Mouse (Mus musculus) midbrain, postnatal 0 days (tissue): ENCODE measurements around the gene Sh3kbp1. TPM values are rescaled to one million over a fixed set of nuclear protein-coding genes. Genes with fewer than 3 reads are reported as not detected.
A peak's percentile ranks its signal among the peaks of the same experiment; 100 is the strongest.

Source experiments
- ATAC-seq: fragments of 200-750 bp; cut with Nextera tagmentation; 2 replicates; pipeline ENCODE4 v1.8.0; 2017; ENCODE audit warnings: moderate number of reproducible peaks, mild to moderate bottlenecking, moderate TSS enrichment, moderate library complexity; ENCODE audit not compliant: low FRiP score
- DNase-seq: peaks from one replicate; pipeline ENCODE4 v3.0.0-alpha.2; 2015; ENCODE audit warnings: low spot score
- H3K27ac ChIP-seq: fragments of 300-500 bp; sonication (generic); 2 replicates; pipeline ENCODE4 v1.5.1; 2014; ENCODE audit warnings: low read depth, mild to moderate bottlenecking, low read length, mixed read lengths
- H3K27me3 ChIP-seq: fragments of 300-500 bp; sonication (generic); 2 replicates; pipeline ENCODE4 v1.6.1; 2014; ENCODE audit warnings: low read length, control low read depth, mixed read lengths; ENCODE audit not compliant: insufficient read depth
- H3K36me3 ChIP-seq: fragments of 300-500 bp; sonication (generic); 2 replicates; pipeline ENCODE4 v1.6.1; 2014; ENCODE audit warnings: low read length, control low read depth, mixed read lengths; ENCODE audit not compliant: insufficient read depth
- H3K4me1 ChIP-seq: fragments of 300-500 bp; sonication (generic); 2 replicates; pipeline ENCODE4 v1.6.1; 2014; ENCODE audit warnings: mild to moderate bottlenecking, control low read depth, antibody characterized with exemption, low read length, mixed read lengths; ENCODE audit not compliant: insufficient read depth
- H3K4me2 ChIP-seq: fragments of 300-500 bp; sonication (generic); 2 replicates; pipeline ENCODE4 v1.6.1; 2014; ENCODE audit warnings: low read depth, mild to moderate bottlenecking, low read length, mixed read lengths; ENCODE audit not compliant: poor library complexity, severe bottlenecking
- H3K4me3 ChIP-seq: fragments of 300-500 bp; sonication (generic); 2 replicates; pipeline ENCODE4 v1.5.1; 2014; ENCODE audit warnings: low read depth, mild to moderate bottlenecking, low read length, moderate library complexity
- H3K9ac ChIP-seq: fragments of 300-500 bp; sonication (generic); replicated peaks from 2 replicates; pipeline ENCODE4 v1.6.1; 2014; ENCODE audit warnings: mild to moderate bottlenecking, low read length, moderate library complexity, mixed read lengths; ENCODE audit not compliant: poor library complexity, severe bottlenecking
- H3K9me3 ChIP-seq: fragments of 300-500 bp; sonication (generic); 2 replicates; pipeline ENCODE4 v1.6.1; 2016; ENCODE audit warnings: low read length, control low read depth
- CTCF ChIP-seq: IDR thresholded peaks from 2 replicates; pipeline ENCODE4 v1.5.1; 2016; ENCODE audit warnings: antibody characterized with exemption, mild to moderate bottlenecking
- WGBS: fragments of 180-500 bp; shearing (Covaris S2); extraction: QIAGEN DNeasy Blood & Tissue Kit; methylation state at CpG from one replicate; pipeline ENCODE4 v1.1.7; 2014; 5-methylcytosine and 5-hydroxymethylcytosine counted together
- polyA plus RNA-seq: library from polyadenylated mRNA; unstranded; fragments of >200 nt; fragmentation: Nextera tagmentation; extraction: Ambion mirVana; gene quantifications from 2 replicates; pipeline ENCODE4 v1.2.1, GENCODE M21; 2015
- total RNA-seq: library from RNA; depleted of rRNA; stranded (reverse); fragments of >200 nt; gene quantifications from 2 replicates; pipeline ENCODE4 v1.2.3, GENCODE M21; 2014

Gene Sh3kbp1
- total and polyA plus RNA-seq, 2 experiments from 2014 or later: 41.9 to 42.4 TPM

- no peaks in the 10 kb centered on the region for H3K9me3 ChIP-seq
- no peak for ATAC-seq
- H3K27ac ChIP-seq: no peak overlapping the region
- H3K9ac ChIP-seq: no peak overlapping the region
- peak; percentile 2 for DNase-seq
- no peak for TF ChIP-seq CTCF
- H3K4me1 ChIP-seq: no peaks in the 10 kb centered on the region
- H3K4me2 ChIP-seq: no peak overlapping the region
- H3K4me3 ChIP-seq: no peak overlapping the region
- WGBS: 45% methylated on average over 6 of the region's 6 CpGs
- H3K36me3 ChIP-seq: no peaks in the 10 kb centered on the region
- H3K27me3 ChIP-seq: no peaks in the 10 kb centered on the region
Measured at GRCm38 (mm10) chrX:159735513-159736099, 108.5 kb downstream of the Sh3kbp1 start.

GRCm38 (mm10) chrX:159737344-159737743 is 110.3 kb downstream of the Sh3kbp1 start:
- no peak overlapping the region for H3K4me2 ChIP-seq
- 83% methylated on average over 1 of the region's 1 CpGs for WGBS
- no peak overlapping the region for H3K9ac ChIP-seq
- no peak for TF ChIP-seq CTCF
- DNase-seq (no peak), ATAC-seq (no peak)
- no peaks in the 10 kb centered on the region for H3K36me3 ChIP-seq
- no peak overlapping the region for H3K4me3 ChIP-seq
- H3K4me1 ChIP-seq: no peaks in the 10 kb centered on the region
- H3K27ac ChIP-seq: no peak overlapping the region
- H3K27me3 ChIP-seq: no peaks in the 10 kb centered on the region
- H3K9me3 ChIP-seq: no peaks in the 10 kb centered on the region

- Histone ChIP-seq H3K4me1 (no peaks in the 10 kb centered on the region), H3K4me3 (no peak overlapping the region), H3K9me3 (no peaks in the 10 kb centered on the region), H3K27ac (no peak overlapping the region), H3K27me3 (no peaks in the 10 kb centered on the region), H3K9ac (no peak overlapping the region), H3K4me2 (no peak overlapping the region), H3K36me3 (no peaks in the 10 kb centered on the region)
- 65% methylated on average over 5 of the region's 5 CpGs for whole genome bisulfite sequencing
- no peak for TF ChIP-seq CTCF
- ATAC-seq (no peak), DNase-seq (peak; percentile 64)
Measured at GRCm38 (mm10) chrX:159744035-159744434, 117.0 kb downstream of the Sh3kbp1 start.

GRCm38 (mm10) chrX:159744620-159745019 is 117.5 kb downstream of the Sh3kbp1 start:
- no peaks in the 10 kb centered on the region for H3K36me3 ChIP-seq
- H3K9me3 ChIP-seq: no peaks in the 10 kb centered on the region
- 43% methylated on average over 3 of the region's 3 CpGs for WGBS
- ATAC-seq (no peak), DNase-seq (no peak)
- H3K4me2 ChIP-seq: no peak overlapping the region
- no peaks in the 10 kb centered on the region for H3K27me3 ChIP-seq
- H3K27ac ChIP-seq: no peak overlapping the region
- H3K9ac ChIP-seq: no peak overlapping the region
- no peak for TF ChIP-seq CTCF
- H3K4me1 ChIP-seq: no peaks in the 10 kb centered on the region
- H3K4me3 ChIP-seq: no peak overlapping the region

- no peak overlapping the region for H3K4me2 ChIP-seq
- 88% methylated on average over 1 of the region's 1 CpGs for WGBS
- ATAC-seq: no peak
- H3K36me3 ChIP-seq: no peaks in the 10 kb centered on the region
- peak; percentile 19 for DNase-seq
- no peak overlapping the region for H3K9ac ChIP-seq
- H3K4me3 ChIP-seq: no peak overlapping the region
- peak; percentile 58 for TF ChIP-seq CTCF
- H3K9me3 ChIP-seq: no peaks in the 10 kb centered on the region
- no peak overlapping the region for H3K27ac ChIP-seq
- H3K4me1 ChIP-seq: no peaks in the 10 kb centered on the region
- H3K27me3 ChIP-seq: no peaks in the 10 kb centered on the region
Measured at GRCm38 (mm10) chrX:159751834-159752233, 124.8 kb downstream of the Sh3kbp1 start.

- Histone ChIP-seq H3K9me3 (no peaks in the 10 kb centered on the region), H3K27me3 (no peaks in the 10 kb centered on the region), H3K27ac (no peak overlapping the region), H3K4me1 (no peaks in the 10 kb centered on the region), H3K4me3 (no peak overlapping the region), H3K9ac (no peak overlapping the region), H3K4me2 (no peak overlapping the region), H3K36me3 (no peaks in the 10 kb centered on the region)
- DNase-seq (no peak), ATAC-seq (no peak)
- TF ChIP-seq CTCF: no peak
Measured at GRCm38 (mm10) chrX:159756261-159756660, 129.2 kb downstream of the Sh3kbp1 start.
